Mouse (Mus musculus) right cerebral cortex, postnatal 10 days (tissue): Measurements from ENCODE around the gene Hist1h2af.
"Not testable (repeated sequence)": the region's sequence is repeated elsewhere in the genome, so short reads cannot be mapped to it uniquely, and the experiment has no call there.

Experiments
- DNase-seq, 2 experiments: peaks; one replicate each; pipeline ENCODE4 v3.0.0; 2021; ENCODE audit warnings: low spot score in 2 of 2

Gene Hist1h2af

DNA sequence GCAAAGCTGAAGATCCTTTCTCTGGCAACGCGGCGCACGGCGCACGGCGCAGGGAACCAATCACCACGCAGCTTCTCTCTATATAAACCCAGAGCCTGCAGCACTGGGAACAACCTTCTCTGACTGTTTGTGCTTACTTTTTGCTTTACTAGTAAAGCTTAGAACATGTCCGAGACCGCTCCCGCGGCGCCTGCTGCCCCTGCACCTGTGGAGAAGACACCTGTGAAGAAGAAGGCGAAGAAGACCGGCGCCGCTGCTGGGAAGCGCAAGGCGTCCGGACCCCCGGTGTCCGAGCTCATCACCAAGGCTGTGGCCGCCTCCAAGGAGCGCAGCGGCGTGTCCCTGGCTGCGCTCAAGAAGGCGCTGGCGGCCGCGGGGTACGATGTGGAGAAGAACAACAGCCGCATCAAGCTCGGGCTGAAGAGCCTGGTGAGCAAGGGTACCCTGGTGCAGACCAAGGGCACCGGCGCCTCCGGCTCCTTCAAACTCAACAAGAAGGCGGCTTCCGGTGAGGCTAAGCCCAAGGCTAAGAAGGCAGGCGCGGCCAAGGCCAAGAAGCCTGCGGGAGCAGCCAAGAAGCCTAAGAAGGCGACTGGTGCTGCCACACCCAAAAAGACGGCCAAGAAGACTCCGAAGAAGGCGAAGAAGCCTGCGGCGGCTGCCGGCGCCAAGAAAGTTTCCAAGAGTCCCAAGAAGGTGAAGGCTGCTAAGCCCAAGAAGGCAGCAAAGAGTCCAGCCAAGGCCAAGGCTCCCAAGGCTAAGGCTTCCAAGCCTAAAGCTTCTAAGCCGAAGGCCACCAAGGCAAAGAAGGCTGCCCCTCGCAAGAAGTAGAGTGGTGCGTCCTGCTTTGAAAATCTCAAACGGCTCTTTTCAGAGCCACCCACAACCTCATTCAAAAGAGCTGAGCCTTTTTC, 21.5 kb downstream of the Hist1h2af start:
- DNase-seq: peak; percentile 87 to 89

DNA sequence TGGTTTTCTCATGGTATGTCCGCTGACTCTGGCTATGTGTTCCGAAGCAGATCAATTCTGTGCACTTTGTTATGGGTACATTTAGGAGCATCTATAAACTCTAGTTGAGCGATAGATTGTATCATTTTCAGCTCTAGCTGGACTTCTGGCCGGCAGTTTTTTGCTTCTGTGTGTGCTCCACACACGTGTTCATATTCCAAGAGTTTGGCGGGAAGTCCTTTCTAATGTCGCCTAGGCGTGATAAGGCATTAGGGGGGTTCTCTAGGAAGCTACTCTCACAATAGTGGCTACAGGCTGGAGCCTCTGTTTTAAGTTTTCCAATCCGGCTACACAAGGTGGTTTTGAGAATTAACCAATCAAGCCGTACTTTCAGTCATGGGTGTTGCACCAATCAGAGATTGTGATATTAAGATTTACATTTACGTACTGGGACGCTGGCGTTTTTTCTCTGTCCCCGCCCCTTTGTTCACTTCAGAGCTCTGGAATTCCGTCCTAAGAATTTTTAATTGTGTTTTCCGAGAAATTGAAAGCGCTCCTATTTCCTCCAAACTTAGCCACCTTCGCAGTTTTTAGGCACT, 22.2 kb downstream of the Hist1h2af start:
- DNase-seq: peak; percentile 75 to 90

DNA sequence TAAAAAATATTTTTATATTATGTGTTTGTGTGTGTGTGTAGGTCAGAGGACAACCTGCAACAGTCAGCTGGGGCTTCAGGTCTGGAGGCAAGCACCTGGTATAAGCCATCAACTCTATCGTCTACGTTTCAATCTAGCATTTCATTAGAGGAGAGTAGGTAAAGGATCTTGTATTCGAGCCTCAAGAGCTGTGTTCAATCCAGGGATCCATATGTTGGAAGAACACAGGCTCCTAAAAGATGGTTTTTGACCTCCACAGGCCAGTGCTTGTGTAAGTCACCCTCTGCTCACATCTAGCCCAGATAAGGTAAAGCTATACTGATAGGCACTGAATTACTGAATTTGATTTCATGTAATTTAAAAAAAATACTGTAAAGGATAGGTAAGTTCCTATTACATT, 23.2 kb downstream of the Hist1h2af start:
- no peak for DNase-seq

DNA sequence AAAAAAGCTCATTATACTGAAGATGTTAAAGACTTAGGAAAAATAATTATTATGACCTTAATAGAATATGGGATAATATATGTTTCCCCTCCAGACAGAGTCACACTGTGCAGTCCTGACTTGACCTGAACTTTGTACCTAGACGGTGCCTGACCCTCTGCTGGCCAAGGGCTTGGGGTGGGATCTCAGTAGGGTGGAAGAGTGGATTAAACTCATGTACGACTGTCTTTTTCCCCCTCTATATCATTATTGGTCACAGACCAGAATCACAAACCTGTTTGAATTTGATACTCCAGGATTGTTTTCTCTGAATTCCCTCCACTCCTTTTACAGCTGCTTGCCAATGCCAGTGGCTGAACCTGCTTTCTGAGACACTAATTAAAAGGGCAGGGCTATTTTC, 27.0 kb downstream of the Hist1h2af start:
- DNase-seq: not testable (repeated sequence)

DNA sequence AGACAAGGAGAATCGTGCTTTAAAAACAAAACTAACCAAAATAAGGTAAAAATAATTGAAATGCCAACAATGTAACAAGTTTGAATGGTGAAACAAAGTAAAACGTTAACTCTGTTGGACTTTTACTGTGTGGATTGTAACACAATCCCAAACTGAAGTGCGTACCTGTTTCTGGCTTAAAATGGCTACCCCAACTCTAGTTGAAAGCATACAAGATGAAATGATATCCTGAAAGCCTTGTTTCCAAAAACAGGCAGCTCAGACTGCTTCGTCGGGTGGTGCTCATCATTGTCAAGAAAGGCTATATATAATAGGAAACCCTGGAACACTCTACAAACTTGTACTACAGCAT, 27.8 kb downstream of the Hist1h2af start:
- DNase-seq: not testable (repeated sequence)

DNA sequence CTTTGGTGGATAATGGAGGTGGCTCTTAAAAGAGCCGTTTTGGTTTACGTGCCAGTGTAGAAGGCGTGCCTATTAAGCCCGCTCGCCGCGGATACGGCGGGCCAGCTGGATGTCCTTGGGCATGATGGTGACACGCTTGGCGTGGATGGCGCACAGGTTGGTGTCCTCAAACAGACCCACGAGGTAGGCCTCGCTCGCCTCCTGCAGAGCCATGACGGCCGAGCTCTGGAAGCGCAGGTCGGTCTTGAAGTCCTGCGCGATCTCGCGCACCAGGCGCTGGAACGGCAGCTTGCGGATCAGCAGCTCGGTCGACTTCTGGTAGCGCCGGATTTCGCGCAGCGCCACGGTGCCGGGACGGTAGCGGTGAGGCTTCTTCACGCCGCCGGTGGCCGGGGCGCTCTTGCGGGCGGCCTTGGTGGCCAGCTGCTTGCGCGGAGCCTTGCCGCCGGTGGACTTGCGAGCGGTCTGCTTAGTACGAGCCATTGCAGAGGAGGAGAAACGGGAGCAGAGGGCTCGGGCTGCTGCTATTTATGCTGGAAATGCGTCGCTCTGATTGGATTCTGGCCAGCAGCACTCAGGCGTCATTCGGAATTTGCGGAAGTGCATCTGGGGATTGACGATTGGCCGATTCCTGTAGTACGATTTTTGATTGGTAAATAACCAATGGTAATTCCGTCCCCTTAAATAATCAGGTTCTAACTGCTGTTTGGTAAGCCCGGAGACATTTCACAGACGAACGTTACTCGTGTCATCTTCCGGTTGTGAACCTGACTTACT, 28.4 kb downstream of the Hist1h2af start, which contains the start of gene Hist1h3e:
Gene Hist1h3e (minus strand): TSS at position 487 of the 777 bp plus-strand sequence.
- peak; percentile 97 to 98 for DNase-seq

DNA sequence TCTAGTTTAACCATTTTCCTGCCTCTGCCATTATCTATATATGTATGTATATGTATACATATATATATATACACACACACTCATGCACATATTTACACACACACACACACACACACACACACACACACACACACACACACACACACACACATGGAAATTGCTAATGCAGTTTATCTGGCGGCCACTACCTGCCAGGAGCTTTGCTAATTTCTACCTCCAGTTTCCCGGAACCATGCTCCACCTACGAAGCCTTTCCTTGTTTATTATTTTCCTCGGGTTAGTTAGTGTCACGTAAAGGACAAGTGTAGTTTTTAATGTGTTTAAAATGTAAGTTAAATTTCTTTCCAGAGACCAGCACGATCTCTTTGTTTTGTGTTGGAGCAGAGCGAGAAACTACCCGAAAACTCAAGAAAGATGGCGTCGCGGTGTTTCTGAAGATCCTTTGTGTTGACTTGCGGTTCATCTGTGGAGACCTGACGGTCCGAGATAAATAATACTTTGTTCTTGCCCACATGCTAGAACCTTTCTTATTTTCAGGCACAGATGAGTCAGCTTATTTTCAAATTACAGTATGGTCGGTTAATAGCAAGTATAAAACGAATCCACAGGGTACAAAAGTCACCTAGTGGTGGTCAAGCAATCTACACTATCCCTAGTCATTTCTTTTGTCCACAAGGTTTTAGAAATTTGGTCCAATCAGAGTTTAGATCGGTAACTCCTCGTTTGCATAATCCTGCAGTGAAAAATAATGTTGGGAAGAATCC, 29.2 kb downstream of the Hist1h2af start:
- peak; percentile 48 to 63 for DNase-seq

DNA sequence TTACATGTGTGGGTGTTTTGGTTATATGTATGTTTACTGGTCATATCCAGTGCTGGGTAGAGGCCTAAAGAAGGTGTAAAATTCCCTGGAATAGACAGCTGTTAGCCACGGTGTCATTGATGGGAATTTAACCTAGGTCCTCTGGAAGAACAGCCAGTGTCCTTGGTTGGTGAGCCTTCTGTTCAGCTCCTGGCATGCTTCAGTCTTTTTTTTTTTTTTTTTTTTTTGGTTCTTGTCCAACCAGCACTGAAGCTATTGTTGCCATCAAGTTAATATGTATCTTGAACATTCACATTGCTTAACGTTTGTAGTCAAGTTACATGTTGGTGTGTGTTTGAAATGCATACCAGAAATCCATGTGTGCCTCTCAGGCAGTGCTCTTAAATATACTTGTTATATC, 30.8 kb downstream of the Hist1h2af start:
- DNase-seq: no peak

DNA sequence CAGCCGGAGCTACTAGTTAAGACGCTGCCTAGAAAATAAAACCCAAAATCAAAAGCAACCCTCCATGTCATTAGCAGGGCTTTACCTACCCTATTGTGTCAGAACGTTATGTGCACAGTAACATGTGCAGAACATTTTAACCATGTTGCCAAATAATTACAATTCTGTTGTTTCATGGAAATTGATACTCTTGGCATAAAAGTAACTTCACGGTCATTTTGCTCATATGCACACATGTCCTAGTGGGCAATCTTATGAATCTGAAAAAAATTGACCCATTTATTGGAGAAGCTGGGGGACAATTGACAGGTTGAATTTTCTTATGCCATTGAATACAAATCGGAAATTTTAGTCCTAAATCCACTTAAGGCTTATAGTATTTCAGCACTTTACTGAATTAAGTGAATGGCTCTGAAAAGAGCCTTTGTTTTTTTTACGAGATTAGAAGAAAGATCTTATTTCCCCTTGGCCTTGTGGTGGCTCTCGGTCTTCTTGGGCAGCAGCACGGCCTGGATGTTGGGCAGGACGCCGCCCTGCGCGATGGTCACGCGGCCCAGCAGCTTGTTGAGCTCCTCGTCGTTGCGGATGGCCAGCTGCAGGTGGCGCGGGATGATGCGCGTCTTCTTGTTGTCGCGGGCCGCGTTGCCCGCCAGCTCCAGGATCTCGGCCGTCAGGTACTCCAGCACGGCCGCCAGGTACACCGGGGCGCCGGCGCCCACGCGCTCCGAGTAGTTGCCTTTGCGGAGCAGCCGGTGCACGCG, 36.7 kb downstream of the Hist1h2af start:
- not testable (repeated sequence) for DNase-seq

DNA sequence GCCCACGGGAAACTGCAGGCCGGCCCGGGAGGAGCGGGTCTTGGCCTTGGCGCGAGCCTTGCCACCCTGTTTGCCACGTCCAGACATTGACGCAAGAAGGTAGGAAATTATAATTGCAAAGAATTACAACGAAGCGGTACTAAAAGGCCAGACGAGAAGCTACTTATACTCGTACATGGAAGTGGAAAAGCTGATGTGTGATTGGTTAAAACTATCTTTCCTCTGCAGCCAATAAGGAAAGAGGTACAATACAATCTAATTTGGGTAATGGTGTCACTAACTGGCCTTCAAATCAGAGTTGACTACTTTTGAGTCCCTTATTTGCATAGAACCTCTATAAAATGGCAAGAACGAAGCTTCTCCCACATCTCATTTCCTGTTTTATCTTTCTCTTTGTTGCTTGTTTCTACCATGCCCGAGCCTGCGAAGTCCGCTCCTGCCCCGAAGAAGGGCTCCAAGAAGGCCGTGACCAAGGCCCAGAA, 37.4 kb downstream of the Hist1h2af start, which contains the start of the genes Hist1h2ae and Hist1h2bg:
Gene Hist1h2ae (minus strand): TSS at position 199 of the 482 bp plus-strand sequence.
Gene Hist1h2bg (plus strand): TSS at position 375 of the 482 bp plus-strand sequence.
- peak; percentile 69 to 82 for DNase-seq

DNA sequence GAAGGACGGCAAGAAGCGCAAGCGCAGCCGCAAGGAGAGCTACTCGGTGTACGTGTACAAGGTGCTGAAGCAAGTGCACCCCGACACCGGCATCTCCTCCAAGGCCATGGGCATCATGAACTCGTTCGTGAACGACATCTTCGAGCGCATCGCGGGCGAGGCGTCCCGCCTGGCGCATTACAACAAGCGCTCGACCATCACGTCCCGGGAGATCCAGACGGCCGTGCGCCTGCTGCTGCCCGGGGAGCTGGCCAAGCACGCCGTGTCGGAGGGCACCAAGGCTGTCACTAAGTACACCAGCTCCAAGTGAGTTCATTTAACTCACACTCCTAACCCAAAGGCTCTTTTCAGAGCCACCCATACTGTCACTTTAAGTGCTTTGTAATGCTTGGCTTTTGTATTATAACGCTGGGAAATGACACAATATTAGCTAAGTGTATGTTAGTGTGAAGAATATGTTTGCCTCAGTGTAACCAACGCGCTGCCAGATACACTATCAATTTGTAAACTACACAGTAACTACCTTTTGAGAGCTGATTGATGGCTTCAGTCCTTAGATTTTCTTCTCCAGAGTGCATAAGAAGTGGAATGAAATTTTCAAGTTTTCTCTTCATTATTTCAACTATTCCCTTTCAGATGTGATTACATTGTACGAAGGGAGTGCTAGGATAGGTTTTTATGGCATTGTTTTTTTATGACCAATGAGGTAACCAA, 38.0 kb downstream of the Hist1h2af start:
- not testable (repeated sequence) for DNase-seq

DNA sequence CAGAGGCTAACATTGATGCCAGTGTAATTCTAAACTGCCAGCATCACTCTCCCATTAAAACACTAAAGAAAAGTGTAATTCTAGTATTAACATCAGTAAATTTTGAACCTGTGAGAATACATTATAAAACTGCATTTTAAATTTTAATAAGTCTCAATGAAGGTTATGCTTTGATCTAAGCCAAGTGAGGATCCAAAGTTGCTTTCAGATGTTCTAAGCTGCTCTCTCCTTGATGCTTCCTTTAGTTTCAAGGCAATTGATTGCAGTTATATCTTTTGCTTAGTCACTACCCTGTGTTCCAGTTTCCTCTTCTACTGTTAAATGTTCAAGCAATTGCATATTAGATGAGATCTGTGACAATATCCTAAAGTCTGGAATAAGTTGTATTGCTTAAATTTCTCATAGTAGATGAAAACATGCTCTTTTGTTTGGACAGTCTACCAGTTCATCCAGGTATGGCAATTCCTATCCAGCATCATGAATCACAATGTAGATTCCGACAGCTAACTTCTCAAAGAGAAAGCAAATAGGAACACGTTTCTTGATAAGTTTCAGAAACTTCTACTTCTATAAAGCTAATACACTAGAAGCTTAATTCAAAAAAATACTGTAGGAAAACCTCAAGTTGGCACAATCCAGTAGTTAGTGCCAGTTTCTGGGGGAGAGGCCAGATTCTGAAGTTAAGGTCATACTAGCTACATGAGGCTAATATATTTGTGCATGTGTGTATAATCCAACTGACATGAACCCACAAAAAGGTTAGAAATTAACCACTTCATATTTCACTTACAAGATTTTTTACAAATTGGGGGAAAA, 38.7 kb downstream of the Hist1h2af start:
- DNase-seq: no peak

DNA sequence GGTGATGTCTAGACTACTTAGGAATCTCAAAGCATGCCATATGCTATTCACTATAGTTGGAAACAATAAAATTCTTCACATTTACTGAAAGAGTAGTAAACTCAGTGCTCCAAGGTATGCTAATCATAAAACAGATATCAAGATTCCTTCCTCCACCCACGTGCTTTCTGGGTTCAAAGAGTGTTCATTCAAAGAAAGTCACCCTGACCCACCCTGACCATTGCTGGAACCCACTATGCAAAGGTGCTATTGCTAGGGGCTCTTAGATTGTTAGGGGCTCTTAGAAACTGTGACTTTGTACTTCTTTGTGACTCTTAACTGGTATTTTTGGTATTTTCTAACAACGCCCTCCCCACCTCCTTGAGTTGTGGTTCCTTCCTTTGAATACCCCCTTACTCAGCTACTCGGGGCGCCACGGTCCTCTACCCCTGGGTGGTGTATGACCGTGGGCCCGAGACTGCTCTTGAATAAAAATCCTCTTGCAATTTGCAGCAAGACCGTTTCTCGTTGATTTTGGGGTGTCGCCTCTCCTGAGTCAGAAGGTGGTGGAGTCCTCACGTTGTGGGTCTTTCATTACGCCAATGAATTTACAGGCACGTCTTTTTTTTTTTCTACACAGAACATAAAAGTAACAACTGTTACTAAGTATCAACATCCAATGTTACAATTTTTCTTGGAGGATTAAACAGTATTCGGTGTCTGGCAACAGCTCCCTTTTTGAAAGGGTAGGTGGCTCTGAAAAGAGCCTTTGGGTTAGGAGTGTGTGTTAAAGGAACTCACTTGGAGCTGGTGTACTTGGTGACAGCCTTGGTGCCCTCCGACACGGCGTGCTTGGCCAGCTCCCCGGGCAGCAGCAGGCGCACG, 39.6 kb downstream of the Hist1h2af start:
- DNase-seq: not testable (repeated sequence)

DNA sequence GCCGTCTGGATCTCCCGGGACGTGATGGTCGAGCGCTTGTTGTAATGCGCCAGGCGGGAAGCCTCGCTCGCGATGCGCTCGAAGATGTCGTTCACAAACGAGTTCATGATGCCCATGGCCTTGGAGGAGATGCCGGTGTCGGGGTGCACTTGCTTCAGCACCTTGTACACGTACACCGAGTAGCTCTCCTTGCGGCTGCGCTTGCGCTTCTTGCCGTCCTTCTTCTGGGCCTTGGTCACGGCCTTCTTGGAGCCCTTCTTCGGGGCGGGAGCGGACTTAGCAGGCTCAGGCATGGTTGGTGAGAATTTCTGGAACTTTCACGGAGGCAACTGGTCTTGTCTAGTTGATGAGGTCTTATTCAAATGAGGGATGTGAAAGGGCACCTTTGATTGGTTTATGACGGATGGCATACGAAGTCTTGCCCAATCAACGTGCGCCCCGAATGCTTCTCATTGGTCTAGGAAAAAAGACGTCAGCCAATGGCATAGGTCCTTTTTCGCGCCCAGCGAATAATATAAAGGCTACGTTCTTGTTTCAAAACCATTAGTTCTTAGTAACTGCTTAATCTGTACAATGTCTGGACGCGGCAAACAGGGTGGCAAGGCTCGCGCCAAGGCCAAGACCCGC, 40.3 kb downstream of the Hist1h2af start, which contains the start of the genes Hist1h2bf and Hist1h2ad:
Gene Hist1h2bf (minus strand): TSS at position 299 of the 627 bp plus-strand sequence.
Gene Hist1h2ad (plus strand): TSS at position 484 of the 627 bp plus-strand sequence.
- peak; percentile 96 to 98 for DNase-seq

DNA sequence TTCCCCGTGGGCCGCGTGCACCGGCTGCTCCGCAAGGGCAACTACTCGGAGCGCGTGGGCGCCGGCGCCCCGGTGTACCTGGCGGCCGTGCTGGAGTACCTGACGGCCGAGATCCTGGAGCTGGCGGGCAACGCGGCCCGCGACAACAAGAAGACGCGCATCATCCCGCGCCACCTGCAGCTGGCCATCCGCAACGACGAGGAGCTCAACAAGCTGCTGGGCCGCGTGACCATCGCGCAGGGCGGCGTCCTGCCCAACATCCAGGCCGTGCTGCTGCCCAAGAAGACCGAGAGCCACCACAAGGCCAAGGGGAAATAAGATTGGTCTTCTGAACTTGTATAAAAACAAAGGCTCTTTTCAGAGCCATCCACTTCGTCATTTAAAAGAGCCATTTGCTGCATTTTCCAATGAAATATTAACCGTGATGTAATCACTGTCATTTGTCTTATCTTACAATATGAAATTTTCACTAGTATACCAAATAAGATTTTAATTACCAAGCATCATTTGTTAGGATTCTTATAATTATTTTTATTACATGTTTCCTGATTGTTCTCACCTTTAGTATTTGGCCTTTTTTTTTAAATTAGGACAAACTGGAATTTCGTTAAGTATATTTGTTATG, 41.0 kb downstream of the Hist1h2af start:
- not testable (repeated sequence) for DNase-seq

DNA sequence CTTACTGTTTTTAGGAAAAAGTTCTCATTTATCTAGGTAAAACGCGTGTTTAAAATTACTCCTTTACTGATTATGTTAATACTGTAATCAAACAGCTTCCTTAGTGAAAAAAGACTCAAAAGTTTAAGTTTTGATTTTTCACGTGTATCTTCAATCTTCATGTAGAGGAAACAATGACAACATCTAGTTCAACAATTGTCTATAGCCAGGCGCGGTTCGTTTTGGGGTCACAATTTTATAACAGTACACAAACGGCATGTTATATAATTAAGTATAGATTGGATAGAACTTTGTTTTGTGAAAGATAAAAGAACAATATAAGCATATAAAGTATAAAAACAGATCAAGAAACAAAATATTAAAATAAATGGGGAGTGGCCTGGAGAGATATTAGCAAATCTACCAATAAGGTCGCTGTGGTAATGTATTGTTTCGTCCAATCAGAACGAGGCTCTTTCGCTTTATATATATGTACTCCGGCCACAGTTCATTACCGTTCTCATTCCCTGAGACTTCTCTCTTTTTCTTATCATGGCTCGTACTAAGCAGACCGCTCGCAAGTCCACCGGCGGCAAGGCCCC, 41.7 kb downstream of the Hist1h2af start, which contains the start of gene Hist1h3d:
Gene Hist1h3d (plus strand): TSS at position 493 of the 581 bp plus-strand sequence.
- DNase-seq: peak; percentile 38 to 80
